Mouse (Mus musculus) layer of hippocampus, postnatal 25 days (tissue): ENCODE data around the gene Prr22. TPM values are rescaled to one million over a fixed set of nuclear protein-coding genes. Genes with fewer than 3 reads are reported as not detected.

ENCODE experiments used
- DNase-seq, 2 experiments: peaks; one replicate each; pipeline ENCODE4 v3.0.0; 2022; ENCODE audit warnings: mixed read lengths in 2 of 2, low spot score in 1 of 2; ENCODE audit errors: extremely low spot score in 1 of 2
- total RNA-seq, 2 experiments: library from RNA; stranded (reverse); gene quantifications; 2 replicates each; pipeline ENCODE4 v1.2.3; 2021

Gene Prr22
- total RNA-seq, 2 experiments from 2014 or later = 0.89 to 1.6 TPM

DNA sequence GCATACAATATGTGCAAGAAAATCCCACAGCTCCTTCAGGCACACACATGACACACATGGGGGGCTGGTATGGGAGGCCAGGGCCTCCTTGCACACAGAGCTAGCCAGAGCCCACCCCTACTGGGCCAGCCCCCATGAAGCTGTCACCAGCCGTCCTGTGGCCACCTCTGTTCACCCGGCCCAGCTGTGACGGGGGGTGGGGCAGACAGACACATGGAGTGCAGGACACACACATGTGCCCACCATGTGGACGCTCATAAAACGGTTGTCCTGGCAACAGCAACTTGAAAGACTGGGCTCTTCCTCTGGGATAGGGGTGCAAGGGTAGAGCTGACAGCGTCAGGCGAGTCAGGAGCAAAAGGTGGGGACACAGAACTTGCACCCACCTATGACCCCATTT, 10.8 kb upstream of the Prr22 start:
- no peak for DNase-seq

DNA sequence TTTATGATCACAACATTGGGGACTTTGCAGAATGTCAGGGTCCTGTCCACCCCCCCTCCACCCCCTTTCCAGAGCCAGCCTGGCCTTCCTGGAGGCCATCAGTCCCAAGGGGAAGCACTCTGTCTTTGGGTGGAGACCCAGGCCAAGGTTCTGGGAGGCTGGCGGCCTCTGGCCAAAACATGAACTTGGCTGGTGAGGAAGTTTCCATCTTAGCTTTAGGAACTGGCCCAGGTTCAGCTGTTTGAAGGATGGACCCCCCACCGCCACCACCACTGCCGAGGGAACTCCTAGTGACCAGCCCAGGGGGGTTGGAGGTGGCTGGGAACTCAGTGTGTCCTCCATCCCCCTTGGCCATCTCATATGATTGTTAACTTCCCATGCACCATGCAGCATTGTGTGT, 9.0 kb upstream of the Prr22 start:
- DNase-seq = no peak

DNA sequence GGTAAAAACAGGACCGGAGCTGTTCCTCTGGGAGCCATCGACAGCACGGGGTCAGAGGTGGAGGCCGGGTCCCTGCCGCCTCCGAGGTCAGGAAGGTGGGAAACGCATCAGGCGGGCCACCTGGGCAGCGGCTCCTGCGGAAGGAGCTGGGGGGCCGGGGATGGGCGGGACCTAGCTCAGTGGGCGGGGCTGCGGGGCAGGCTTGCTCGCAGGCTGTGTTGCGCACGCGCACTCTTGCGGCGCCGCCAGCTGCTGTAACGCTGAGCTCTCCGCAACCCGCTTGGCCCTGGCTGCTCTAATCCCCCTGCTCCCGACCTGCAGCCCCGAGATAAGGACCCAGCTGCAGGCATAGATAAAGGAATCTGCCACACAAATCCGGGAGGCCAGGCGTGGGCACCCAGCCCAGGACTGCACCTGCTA, 8.0 kb upstream of the Prr22 start:
- peak; percentile 76 to 77 for DNase-seq

DNA sequence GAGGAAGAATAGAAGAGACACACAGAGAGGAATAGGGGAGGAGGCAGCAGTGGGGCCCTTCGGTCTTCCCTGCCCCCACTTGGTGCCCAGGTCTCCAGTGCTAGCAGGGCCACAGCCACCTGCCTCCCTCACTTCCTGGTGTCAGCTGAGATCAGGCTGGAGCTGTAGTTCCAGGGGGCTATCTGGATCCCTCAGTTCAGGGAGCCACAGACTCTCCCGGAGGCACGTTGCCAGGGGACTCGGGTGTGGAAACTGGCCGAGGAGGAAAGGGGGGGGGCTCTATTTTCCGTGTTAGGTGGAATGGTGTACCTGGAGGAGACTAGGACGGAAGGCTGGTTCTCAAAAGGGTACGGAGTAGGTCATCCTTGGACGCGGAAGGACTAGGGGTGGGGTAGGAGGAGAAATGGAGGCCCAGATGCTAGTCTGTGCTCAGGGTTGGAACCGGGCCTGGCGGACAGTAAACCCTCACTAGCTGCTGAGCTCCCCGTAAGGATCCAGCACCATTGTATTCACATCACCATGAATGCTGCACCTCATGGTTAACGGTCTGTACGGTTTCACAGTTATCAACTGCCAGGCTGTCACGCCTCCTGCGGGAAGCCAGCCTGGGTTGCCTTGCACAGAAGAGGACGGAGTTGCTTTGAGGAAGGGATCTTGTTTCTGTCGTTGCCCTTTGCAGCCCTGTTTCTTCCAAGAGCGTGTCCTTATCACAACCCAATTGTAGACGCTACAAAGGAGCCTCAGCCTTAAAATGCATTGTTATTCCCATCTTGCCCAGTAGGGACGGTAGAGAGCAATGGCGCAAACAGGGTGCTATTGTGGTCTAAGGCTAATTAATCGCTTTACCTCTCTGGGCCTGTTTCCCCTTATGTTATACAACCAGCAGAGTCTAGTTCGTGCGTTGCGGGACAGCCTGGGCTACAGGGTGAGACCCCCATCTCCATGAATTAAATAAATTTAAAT, 7.0 kb upstream of the Prr22 start:
- peak; percentile 51 to 54 for DNase-seq

- DNase-seq = no peak
These were observed 6.3 kb upstream of the Prr22 start for GRCm38 (mm10) chr17:56763741-56764250.

DNA sequence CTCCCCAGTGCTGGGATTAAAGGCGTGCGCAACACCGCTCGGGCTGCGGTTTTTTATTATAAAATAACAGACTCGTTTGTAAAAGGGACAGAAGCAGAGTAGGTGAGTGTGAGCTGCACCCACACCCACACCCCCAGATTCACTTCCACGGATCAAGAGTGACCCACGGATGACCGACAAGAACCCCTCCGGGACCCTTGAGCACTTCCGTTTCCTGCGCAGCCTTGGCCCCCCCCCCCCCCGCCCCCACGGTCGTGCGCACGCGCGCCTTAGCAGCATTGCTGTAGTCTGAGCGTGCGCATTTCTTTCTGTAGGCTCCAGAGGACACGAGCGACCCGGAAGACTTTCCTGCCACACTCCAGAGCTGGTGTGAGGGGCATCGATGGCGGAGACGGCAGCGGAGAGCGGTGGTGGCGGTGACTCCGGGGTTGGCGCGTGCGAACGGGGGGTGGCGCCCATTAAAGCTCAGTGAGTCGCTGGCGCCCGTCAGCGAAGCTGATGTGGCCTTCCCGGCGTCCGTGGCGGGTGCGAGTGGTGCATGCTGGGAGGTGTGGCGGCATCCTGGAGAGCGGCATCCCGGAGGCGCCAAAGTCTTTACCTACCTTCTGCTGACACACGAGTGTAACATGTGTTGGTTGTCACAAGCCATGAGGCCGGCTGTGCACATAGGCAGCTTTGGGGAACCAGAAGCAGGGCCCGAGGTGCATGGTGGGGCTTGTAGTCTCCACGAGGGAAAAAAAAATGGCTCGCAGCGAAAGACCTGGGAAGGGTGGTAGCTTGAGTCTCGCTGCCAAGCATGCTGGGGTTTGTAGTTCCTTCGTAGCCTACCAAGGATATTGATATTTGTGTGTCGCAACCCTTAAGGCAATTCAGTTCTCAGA, 5.3 kb upstream of the Prr22 start, which contains the start of gene Dus3l:
TSS of gene Dus3l (plus strand) at position 284 of the 881 bp plus-strand sequence.
- peak; percentile 71 to 94 for DNase-seq

- no peak for DNase-seq
These were observed 4.6 kb upstream of the Prr22 start for GRCm38 (mm10) chr17:56765431-56765830.

GRCm38 (mm10) chr17:56766631-56767405, 3.2 kb upstream of the Prr22 start:
- no peak for DNase-seq

GRCm38 (mm10) chr17:56767531-56768135, 2.4 kb upstream of the Prr22 start:
- no peak for DNase-seq

DNA sequence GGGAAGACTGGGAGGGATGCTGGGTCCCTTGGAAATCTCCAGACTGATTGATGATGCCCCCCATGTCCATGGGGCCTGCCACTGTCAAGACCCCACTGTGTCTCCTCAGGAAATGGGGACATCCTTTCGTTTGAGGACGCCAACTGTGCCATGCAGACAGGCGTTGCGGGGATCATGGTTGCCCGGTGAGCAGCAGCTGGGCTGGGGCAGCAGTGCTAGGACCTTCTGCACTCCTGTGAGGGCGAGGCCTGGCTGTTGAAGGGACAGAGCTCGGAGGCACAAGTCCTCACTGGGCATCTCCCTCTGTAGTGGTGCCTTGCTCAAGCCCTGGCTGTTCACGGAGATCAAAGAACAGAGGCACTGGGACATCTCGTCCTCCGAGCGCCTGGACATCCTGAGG, 1.1 kb upstream of the Prr22 start:
- no peak for DNase-seq

GRCm38 (mm10) chr17:56777568-56777967, 7.5 kb downstream of the Prr22 start:
- DNase-seq = no peak

DNA sequence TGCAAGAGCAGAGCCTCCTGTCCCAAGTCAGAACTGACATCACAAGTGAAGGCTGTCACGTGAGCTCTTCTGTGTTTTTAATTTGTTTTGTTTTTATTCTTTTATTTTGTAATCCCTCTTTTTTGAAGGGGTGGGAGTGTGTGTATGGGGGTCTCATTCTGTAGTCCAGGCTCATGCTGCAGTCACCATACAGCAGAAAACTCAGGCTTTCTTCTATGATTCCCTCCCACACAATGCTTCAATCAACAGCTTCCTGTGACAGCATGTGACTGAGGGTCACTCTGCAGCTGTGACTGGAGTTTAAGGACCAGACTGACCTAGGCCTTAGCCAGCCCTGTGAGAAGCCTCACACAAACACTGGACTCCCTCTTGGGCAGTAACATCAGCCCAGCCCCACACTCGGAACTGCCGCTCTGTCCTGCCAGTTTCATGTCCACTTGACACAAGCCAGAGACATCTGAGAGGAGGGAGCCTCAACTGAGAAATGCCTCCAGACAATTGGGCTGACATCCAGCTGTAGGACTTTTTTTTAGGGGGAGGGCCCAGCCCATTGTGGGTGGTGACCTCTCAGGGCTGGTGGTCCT, 8.8 kb downstream of the Prr22 start:
- DNase-seq = no peak

DNA sequence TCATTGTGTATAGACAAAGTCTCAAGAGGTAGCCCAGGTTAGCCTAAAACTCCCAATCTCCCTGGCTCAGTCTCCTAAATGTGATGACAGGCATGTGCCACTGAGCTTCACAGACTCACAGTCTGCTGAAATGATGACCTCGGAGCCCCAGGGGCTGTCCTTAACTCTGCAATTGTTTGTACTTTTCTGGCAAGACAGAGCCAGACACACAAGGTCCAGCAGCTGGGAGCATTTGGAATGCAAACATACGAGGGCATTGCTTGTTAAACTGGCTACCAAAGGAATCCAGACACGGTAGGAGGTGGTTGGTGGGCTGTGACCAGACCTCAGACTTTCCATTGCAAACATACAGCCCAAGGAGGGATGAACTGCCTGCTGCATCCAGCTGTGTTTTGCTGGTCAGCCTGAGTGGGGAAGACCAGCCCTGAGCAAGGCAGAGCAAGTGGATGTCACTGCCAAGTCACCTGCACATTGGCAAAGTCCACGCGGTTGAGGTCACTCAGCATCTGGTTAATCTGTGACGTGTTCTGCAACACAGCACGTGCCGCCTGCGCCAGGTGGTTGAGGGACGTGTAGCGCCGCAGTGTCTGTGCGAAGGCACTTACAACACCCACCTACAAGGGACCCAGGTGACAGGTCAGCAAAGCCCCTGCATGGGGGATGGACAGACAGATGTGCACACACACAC, 10.4 kb downstream of the Prr22 start:
- DNase-seq = no peak

DNA sequence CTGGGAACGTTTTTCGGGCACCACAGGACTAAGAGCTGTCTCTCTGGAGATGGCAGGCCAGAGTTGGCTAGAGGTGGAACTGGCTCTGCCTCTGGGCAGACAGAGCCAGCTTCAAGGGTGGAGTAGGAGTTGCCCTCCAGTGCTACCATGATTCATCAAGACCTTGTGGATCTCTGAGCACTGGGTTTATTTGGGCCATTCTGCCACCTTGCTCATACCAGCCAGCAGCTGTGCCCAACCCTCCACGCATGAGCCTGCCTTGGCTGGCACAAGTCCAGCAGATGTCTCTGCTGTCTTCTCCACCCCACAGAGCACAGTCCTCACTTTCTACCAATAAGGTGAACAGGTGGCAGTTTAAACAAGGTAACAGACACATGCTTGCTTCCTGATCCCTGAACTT, 18.8 kb downstream of the Prr22 start:
- DNase-seq = no peak

DNA sequence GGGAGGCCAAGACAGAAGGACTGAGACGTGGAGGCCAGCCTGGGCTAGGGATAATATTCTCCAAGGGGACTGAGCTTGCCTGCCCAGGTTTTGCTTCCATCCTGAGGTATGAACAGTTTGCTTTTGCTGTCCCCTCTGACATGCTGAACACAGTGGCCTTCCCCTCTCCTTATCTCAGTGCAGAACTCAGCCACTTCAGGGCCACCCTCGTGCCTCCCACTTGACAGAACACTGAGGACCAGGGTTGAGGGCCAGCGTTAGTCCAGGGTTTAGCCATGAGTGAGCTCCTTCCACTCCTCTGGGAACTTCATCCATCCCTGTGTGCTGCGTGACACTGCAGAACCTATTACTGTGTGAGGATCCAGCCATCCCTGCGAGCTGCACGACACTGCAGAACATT, 19.2 kb downstream of the Prr22 start:
- no peak for DNase-seq

DNA sequence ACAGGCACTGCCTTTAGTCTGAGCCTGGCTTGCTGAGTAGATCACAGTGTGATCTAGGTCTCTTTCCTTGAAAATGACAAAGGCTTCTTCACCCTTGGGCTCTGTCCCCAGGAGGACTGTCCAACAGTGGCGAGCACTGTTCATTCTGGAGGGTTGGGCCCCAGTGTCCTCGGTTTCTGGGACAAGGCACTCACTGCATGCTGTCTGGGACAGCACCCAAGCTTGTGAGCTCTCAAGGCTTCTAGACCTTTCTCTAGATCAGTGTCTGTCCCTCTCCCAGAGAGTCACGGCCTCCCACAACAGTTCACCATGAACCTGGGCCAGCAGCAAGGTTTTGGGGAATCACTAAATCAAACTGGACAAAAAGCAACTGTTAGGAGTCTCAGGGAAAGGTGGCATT, 22.5 kb downstream of the Prr22 start:
- no peak for DNase-seq

DNA sequence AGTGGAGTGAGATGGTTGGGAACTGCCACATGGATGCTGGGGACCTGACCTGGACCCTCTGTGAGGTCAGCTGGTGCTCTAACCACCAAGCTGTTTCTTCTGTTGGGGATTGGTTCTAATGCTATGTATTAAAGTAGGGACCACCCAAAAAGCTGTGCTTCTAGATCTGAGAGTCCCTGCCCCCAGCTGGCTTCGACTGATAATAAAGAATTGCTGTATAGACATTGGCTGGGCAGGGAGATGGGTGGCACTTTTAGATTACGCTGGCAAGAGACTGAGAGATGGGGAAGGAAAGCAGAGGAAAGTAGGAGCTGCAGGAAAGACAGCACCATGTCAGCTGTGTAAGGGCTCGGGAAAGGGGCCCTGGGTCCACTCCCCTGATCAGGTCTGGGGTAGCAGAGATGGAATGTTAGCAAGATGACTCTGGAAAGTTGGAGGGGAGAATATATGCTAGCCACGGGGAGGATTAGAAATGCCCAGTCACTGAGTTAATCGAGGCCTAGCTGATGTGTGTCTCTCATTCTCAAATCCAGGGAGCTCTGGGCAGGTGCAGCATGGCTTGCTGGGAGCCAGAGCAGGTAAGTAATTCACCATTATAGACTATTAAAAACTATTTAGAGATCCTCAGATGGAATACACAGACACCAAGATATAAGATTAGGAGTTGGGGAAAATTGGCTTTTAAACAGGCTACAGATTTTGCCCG, 23.7 kb downstream of the Prr22 start:
- DNase-seq = no peak

DNA sequence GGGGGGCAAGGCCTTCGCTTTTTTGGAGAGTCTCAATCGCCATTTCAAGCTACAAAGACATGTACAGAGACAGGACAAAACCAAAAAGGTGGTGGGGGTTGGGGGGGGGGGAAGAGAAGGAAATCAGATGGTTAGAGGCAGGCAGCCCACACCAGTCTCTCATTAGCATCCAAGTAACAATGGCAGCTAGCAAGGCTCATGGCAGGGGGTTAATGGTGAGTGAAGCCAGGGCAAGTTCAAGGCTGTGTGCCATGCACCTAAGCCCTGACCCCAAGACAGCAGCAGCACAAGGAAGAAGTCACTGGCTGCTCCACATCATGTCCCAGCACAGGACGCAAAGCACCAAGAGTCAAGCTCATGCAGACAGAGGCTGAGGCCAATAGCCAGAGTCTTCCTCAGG, 29.2 kb downstream of the Prr22 start:
- no peak for DNase-seq
